Mouse (Mus musculus): ENCODE measurements around the gene Psmd9.

Psmd9 gene

DNA sequence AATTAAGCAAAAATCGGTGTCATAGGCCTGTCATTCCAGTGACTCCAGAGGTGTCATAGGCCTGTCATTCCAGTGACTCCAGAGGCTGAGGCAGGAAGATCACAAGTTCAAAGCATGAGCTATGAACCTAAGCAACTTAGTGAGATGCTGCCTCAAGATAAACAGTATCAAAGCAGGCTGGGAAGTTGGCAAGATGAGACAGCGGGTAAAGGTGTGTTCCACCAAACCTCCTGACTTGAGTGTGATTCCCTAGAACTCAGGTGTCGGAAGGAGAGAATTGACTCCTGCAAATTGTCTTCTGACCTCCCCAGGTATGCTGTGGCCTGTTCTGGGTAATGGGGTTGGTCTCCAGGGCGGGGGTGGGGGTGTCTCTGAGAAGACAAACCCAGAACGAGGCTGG is at the start of gene Psmd9:
Psmd9 (plus strand) TSS at position 130 of the 400 bp plus-strand sequence.
- no peak for DNase-seq

DNA sequence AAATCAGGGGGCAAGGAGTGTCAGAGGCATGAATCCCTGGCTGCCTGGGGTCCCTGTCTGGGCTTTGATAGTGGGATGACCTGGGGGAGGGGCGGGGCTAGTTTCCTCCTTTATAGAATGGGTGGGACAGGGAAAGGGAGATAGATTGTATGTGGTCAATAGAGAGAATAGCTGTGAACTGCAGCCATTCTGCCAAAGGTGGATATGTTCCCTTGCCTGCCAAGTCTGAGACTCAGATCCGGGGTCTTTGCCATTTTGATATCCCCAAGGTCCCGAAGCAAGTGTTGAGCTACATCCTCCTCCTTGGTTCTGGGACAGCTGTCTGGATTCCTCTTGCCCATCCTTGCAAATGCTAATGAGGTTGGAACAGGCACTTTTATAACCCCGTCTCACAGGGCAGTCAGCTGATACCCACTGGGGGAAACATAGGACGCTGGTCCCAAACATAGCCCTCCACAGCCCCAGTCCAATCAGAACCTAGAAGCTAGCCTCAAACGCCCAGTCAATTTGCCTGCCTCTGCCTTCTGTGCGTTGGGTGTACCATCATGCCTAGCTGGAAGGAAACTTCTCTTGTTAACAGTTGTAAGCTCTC is 48.5 kb upstream of the Psmd9 start:
- DNase-seq = no peak

DNA sequence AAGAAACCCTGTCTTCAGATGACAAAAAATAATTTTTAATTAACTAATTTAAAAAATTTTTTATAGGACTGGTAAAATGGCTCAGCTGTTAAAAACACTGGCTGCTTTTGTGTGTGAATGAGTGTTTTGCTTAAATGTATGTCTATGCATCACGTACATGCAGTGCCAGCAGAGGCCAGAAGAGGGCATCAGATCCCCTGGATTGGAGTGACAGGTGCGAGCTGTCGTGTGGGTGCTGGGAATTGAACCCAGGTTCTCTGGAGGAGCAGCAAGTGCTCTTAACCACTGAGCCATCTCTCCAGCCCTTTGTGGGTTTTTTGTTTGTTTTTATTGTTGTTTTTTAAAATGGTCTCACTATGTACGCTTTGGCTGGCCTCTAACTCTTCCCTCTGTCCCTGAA is 47.0 kb upstream of the Psmd9 start:
- peak; percentile 37 for DNase-seq

DNA sequence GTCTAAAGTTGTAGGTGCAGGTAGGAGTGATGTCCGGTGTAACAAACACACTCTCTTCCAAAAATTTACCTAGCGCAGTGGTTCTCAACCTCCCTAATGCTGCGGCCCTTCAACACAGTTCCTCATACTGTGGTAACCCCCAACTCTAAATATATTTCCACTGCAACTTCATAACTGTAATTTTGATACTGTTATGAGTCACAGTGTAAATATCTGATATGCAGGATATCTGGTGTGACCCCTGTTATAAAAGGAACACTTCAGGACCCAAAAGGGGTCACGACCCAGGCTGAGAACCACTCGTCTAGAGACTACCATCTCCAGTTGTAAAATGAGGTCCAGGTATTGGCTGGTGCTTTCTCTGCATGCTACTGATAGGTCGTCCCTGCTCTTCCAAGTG is 44.1 kb upstream of the Psmd9 start:
- no peak for DNase-seq

DNA sequence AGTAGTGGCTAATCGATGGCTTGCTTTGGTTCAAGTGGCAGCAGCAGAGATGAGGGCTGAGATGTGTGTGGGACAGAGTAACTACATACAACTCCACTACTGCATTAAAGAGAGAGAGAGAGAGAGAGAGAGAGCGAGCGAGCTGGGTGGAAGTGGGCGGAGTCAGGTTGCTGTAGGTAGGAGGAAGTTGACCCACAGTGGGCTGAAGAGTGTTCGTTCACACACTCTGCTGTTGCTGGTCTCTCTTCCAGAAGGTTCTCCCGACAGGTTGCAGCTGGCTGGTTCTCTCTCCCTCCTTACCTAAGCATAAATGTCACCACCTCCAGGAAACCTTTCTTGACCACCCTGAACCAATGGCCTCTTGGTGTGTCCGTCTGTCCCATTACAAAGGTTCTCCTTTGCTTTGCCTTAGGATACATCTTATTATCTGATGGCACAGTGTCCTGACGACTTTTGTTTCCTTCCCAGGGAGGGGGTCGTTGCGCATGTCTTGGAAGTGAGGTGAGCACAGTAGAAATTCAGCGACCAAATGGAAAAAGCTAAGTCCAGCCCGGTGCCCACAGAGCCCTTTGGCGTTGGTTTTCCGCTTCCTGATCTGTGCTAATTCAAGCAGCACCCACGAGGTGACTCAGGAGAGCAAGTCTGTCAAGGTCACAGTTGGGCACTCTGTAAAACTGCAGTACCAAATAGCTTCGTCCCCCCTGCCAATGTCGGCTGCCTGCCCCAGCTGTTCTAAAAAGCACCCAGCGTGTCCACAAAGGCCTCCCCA is 43.4 kb upstream of the Psmd9 start:
- DNase-seq = peak; percentile 53

DNA sequence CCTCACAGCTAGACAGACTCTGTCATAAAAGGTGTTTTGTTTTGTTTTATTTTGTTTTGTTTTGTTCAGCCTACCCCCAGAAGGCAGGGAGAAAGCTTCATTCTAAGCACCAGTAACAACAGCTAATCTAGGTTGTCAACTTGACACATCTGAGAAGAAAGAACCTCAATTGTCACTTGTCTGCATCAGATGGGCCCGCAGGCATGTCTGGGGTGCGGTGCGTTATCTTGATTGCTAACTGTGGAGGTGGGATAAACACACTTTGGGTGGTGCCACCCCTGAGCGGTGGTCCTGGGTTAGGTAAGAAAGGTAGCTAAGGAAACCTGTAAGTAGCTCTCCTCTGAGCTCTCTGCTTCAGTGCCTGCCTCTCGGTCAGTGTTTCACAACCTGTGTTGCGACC is 42.2 kb upstream of the Psmd9 start:
- DNase-seq = no peak

DNA sequence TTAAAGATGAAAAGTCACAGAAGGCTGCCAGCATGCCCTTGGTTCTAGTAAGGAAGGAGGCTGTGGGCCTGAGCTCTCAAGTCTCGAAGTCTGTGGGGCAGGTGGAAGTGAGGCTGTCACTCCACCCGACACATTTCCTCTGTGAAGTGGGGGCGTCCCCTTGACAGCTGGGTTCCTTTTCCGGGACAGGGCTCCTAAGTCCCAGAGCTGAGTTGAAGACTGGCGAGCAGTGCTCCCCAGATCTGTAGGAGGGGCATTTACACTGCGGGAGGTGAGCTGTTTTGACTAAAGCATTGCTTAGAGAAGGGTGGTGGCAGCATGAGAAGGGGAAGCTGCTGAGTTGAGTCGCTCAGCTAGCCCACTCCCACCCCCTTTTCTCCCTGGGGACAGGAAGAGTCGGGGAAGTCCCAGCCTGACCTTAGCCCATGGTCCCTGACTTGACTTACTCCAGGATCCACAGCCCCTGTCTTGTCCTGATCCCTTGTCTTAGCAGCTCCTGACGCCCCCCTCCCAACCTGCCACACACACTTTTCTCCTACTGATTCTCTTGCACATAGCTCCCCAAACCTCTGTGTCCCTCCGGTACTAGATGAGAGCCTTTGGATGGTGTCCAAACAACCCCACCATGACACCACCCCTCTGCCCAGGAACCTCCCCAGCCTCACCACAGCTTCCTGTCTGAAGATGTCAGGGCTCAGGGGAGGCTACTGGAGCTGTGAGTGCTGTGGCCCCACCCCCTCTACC is 40.6 kb upstream of the Psmd9 start:
- peak; percentile 78 for DNase-seq

DNA sequence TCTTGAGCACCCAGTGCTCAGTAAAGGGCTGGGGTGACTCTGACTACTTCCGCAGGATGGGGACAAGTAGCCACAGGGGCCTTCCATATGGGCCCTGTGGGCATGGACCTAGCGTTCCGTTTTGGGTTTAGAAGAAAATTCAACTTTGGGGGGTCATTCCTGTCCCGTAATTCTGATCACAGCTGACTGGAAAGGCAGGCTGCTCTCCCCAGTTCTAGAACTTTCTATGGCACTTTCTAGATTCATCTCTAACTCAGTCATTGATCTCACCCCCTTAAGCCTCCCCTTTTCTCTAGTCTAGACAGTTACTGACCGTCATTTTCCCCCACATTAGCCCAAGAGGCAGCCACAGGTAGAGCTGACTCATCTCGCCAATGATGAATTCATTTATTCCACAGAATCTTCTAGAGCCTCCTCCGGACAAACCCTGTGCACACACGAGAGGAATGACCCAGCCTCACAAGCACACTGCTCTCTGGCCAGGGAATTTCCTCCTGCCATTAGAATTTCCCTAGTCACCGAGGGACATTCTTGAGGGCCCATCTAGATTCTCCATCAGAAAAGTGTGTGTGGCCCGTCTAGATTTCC is 39.9 kb upstream of the Psmd9 start:
- DNase-seq = no peak

DNA sequence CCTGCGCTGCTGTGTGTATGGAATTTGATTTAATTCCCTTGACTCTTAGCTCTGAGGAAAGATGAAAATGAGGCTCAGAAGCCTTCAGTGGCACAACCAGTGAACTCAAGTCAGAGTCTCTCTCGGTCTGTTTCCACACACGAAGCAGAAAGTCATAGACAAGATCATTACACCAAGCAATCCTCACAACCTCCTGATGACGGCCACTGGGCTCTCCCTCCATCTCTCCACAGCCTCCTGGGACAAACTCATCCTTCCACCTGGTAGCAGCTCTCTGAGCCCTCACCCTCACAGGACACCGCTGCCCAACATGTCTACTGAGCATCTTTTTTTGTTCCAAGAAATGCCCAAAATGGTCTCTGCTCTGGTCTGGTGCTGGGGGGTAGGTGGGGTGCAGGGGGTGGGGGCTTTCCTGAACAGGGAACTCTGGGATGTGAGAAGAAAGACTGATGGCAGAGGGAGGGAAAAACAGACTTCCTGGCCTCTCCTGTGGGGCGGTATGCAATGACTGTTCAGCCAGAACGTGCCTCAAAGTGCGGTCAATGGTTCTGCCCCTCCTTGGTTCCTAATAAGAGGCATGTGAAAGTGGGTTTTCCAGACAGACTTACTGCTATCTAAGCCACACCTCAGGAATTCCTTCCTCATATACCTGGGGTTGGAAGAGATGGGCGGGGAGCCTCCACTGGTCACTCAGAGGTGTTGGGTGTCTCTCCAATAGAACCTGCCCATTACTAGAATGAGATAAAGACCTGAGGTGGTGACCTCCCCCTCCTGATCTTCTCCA is 39.0 kb upstream of the Psmd9 start:
- no peak for DNase-seq

DNA sequence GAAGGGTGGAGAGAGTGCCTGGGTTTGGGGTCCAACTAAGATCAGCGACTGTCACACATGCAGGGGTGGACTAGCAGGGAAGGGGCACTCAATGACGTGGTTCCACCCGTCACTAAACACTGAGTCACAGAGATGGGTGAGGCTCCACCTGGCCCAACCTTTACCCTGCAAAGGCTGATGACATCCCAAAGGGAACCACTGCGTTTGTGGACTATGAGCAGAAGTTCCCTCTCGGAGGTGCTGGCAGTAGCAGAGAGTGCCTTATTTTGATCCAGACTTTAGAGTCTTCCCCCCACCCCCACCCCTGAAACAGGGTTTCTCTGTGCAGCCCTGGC is 38.4 kb upstream of the Psmd9 start:
- DNase-seq = peak; percentile 15

DNA sequence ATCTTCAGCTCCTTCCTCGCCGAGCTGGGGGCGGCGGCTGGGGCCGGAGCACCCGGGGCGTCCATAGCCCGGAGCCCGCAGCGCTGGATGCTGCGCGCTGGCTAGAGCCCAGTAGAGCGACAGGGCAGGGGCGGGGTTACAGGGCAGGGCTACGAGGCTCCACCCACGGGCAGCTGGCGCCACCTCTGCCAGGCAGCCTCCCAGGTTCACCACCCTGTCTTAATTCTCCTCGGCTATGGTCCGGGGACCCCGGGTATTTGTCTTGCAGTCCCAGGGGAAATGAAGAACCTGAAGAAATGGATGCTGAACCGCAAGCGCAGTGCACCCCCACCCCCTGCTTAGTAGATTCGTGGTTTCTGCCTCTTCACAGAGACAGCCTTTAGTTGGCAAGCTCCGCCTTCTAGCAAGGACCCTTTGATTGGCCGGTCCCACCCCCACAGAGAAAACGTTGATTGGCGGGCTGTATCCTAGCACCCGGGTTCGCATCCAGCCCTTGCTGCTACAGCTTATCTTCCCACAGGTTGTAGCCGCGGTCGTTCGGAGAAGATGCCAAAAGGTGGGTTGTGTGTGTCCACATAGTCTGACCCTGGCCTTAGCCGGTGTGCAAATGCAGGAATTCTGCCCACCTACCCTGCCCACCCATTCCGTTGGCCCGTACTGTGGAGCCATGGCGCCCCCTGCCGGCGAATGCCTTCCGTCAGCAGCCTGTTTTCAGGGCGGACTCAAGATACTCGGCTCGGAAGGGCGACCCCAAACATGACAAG is 36.7 kb upstream of the Psmd9 start, which contains the start of gene Rhof:
Rhof (minus strand) TSS at position 385 of the 764 bp plus-strand sequence.
- peak; percentile 89 for DNase-seq

DNA sequence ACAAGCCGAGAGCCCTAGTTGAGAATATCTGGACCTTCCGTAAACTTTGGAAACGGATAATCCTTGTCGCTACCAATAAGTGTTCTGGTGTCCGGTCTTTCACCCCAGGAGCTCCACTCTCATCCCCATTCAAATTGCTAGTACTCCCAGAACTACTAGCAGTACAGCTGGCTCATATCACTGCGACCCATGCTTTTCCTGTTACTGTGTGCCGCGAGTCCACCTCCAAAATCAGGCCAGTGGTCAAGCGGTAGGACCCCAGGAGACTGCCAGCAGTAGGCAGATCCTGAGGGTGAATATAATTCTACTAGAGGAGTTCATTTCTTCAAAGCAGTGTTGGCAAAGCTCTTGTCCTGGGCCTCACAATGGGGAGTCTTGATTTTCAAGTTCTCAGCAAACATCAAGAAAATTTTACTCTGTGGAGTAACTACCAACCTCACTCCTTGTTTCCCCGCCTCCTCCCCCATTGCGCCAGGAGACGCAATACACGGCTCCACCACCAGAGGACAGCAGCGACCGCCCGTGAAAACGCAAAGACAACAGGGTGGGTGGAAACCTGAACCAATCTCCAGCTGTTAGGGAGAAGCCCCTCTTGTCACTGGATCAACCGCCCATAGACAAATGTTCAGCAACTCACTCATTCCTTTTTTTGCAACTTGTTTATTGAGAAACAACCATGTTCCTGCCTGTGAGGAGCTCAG is 36.0 kb upstream of the Psmd9 start:
- DNase-seq = peak; percentile 93

DNA sequence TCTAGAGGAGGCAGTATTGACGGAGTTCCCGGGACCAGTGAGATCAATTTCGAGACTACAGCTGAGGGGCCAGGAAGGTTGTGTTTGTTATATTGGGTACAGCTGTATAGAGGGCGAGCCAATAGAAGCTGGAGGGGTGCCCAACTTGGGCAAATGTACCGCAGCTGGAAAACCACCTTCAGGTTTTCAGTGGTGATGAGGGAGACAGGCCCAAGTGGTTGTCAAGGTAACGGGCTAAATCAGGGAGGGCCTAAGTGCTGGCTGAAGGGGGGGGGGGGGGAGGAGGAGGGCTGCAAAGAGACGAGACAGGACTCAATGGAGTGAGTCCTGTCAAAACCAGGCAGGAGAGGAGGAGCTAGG is 35.4 kb upstream of the Psmd9 start:
- DNase-seq = no peak

DNA sequence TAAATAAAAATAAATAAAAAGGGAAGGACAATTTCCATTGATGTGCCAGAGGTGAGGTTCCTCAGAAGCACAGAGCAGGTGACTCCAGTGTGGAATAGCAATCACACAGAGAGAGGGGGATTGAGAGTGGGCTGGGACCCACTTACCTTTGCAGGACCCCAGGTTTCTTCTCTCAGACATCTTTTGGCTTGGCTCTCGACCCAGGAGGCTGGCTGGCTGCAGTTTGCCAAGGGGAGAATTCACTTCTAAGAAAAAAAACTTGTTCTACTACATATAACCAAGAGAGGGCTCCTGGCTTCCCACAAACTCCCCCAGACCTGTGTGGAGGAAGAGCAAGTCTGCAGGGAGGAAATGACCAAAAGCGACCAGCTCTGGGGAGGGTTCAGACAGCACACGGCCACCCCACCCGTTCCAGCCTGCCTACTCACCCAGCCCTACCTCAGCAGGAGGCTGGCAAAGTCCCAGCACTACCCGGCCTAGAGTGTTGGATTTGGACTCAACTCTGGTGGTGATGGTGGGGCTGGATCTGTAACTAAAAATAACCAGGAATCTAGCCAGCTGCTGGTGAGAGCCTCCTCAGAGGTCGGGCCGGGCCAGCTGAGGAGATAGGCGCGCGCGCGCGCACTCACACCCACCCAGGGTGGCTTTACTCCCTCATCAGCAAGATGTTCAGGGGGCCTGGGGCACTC is 34.9 kb upstream of the Psmd9 start:
- DNase-seq = peak; percentile 90

DNA sequence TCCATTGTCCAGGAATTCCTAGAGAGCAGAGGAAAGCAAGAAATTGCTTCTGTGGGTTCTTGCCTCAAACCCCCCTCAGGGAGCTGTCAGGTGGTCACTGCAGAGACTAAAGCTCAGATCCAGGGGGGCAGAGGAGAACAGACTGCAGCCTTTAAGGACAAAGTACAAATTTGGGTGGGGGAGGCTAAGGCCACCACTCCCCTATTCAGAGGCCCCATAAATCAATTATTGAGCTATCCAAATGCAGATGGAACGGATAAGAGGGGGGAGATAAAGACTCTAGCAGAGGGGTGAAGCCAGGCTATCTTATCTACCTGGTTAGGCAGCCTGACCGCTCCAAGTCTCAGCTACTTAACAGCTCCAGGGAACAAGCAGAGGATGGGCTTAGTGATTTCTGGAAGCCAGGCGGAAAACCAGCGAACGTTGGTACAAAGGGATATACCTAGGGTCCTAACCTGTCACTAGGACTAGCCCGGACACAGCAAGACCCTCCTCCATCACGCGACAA is 34.3 kb upstream of the Psmd9 start:
- peak; percentile 10 for DNase-seq

DNA sequence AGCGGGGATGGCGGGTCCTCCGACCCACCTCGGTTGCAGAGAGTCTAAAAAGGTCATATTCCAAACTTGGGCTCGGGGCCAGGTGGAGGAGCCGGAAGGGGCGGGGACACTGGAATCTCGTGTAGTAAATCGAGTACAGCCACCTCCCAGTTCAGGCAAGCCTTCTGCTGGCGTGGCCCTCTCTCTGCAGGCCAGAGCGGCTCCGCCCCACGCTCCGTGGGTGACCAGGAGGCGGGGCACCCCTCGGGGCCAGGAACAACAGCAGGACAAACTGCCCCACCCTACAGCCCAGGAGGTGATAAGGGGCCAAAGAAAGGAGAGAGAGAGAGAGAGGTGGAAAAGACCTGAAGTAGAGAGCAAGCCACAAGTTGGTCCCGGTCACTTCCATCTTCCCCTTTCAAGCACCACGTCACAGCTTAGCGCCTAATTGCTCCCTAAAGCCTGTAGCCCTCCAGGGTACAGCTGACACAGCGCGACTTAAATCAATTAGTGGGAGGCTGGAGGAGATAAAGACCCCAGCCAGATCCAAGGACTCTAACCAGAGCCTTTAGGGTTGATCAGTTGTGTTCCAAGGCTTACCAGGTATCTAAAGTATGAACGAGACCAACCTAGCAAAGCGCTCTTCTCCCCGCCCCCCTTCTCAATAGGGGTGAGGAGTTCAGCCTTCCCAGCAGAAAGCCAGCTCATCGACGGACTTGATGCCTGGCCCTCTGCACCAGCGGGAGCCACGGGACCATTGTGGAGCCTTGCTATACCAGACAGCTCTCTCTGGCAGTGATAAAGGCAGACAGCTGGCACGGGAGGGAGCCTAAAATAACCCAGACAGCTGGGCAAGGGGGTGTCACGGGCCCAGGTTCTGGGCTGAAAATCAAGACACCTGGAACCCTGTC is 33.5 kb upstream of the Psmd9 start:
- peak; percentile 97 for DNase-seq

DNA sequence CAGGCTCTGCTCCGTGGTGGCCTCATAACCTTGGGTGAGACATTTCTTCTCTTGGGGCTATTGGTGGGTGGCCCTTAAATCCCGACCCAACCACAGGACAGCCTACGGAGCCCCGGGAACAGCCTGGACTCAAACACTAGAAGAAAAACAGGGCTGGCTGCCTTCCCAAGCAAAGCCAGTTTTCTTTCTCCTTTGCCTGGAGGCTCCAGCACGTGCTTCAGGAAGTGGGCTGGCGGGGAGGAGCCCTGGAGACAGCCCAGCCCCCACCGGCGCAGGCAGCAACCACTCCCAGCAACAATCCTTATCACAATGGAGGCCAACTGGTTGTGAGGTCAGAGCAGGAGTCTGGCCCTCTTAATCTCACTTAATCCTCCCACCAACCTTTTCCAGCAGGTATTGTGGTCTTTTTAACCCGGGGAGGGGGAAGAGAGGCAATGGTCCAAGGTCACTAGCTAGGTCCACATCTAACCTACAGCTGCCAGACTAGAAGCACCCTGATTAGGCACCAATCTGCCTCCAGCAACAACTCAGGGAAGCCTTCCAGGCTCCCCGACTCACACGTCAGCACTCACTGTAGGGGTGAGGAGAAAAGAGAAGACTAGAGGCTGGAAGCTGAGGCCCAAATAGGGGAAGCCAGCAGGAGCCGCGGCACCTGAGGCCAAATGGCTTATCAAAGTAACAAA is 32.7 kb upstream of the Psmd9 start:
- peak; percentile 98 for DNase-seq

DNA sequence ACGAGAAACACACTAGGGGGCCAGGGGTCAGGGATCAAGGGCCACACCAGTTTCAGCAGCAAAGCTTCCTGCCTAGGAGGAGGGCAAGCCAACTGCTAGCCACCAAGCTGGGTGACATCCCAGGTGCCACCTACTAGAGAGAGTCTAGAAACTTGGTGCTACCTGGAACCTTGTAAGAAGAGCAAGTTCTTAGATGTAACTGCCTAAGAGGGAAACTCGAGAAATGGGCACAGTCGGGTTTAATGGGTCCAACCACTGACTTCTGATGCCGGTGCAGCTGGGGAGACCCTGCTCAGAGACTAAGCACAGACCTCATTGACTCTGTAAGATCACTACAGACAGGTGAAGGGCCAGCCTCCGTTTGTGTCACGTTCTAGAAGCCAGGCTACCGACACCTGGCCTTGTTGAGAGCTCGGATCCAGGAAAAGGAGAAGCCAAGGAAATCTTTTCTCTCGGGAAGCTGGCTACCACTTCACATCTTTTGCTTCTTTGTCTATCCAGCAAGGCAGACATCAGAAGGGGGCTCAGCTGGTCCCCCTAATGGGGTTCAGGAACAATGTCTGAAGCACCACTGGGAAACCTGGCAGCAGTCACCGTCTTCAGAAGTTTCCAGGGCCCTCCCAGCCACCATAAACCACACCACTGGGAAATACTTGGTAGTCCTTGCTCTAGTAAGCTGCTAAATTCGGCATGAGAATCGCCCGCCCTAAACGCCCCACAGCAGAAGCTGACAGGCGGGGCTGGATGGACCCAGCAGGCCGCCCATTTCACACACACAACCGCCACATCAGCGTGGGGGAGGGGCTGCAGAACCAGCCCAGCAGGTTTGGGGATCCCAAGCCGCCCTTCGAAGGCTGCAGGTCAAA is 31.9 kb upstream of the Psmd9 start:
- peak; percentile 94 for DNase-seq
